Mouse (Mus musculus): ENCODE measurements at regions not wholly inside any gene's neighbourhood (a gene's known extent, or its start where the extent isn't known, plus 50 kb on each side); places are given as distances from the start of the nearest gene placed in this dataset.

GRCm38 (mm10) chr12:16122353-16123127 is 305.8 kb upstream of the Trib2 start:
- Histone ChIP-seq H3K27ac (no peak overlapping the region), H3K4me3 (replicated peaks) (no peak overlapping the region), H3K27me3 (replicated peaks) (no peaks in the 10 kb centered on the region), H3K4me1 (replicated peaks) (no peaks in the 10 kb centered on the region), H3K36me3 (no peaks in the 10 kb centered on the region), H3K9ac (no peak overlapping the region), H3K4me2 (replicated peaks) (no peak overlapping the region), H3K9me3 (no peaks in the 10 kb centered on the region)
- no peak for ATAC-seq
- WGBS = 60% methylated on average over 2 of the region's 2 CpGs

GRCm38 (mm10) chr12:16121787-16122186 is 305.1 kb upstream of the Trib2 start:
- no peak for ATAC-seq
- Histone ChIP-seq H3K9ac (no peak overlapping the region), H3K4me1 (replicated peaks) (no peaks in the 10 kb centered on the region)

DNA sequence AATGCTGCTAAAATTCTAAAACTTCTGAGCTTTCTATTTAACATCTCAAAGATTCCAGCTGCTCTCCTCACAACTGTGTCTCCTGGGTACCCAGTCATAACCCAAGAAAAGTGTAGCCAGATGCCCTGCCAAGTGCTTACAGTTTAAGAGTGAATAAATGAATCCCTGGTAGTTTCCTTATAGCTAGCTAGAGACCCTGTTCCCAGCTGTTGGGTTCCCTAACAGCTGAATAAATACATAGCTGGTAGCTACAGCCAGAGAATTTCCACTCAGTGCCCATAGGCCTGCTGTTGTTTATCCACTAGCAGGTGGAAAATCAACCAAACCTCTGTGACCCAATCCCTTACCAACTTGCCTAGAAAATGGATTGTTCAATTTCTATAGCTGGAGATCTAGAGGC is 302.0 kb upstream of the Trib2 start:
- no peak overlapping the region for H3K4me2 ChIP-seq (replicated peaks)
- ATAC-seq = no peak

More at GRCm38 (mm10) chr12:16121787-16122186, 305.1 kb upstream of the Trib2 start:
- no peak overlapping the region for H3K4me2 ChIP-seq (replicated peaks)
- 70% methylated on average over 6 of the region's 6 CpGs for WGBS
- H3K4me3 ChIP-seq (replicated peaks) = no peak overlapping the region
- no peaks in the 10 kb centered on the region for H3K9me3 ChIP-seq
- H3K27ac ChIP-seq = no peak overlapping the region
- H3K27me3 ChIP-seq (replicated peaks) = no peaks in the 10 kb centered on the region
- no peaks in the 10 kb centered on the region for H3K36me3 ChIP-seq

DNA sequence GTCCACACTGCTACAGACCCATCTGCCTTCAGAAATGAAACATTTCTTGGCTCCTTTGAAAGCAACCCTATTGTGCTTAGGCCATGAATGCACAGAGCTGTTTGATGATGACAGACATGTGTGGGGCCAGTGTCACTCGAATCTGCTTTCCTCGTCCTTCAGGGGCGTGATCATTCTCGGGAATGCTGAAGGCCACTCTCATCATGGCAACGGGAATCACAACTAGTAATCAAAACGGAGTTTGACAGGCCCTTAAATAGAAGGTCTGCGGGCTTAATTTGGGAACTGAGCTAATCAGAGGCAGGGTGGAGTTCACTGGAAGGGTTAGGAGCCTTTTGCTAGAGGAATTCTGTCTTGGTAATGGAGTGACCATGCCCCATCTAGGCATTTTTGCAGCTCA is 290.2 kb upstream of the Trib2 start:
- H3K36me3 ChIP-seq = no peaks in the 10 kb centered on the region
- no peak overlapping the region for H3K9ac ChIP-seq
- H3K4me1 ChIP-seq (replicated peaks) = no peaks in the 10 kb centered on the region
- H3K4me2 ChIP-seq (replicated peaks) = no peak overlapping the region
- no peak overlapping the region for H3K27ac ChIP-seq
- H3K9me3 ChIP-seq = no peaks in the 10 kb centered on the region
- WGBS = 71% methylated on average over 7 of the region's 7 CpGs
- no peak overlapping the region for H3K4me3 ChIP-seq (replicated peaks)
- no peak for ATAC-seq
- no peaks in the 10 kb centered on the region for H3K27me3 ChIP-seq (replicated peaks)

More for the DNA sequence above, 302.0 kb upstream of the Trib2 start:
- Histone ChIP-seq H3K4me3 (replicated peaks) (no peak overlapping the region), H3K27ac (no peak overlapping the region), H3K9ac (no peak overlapping the region), H3K27me3 (replicated peaks) (no peaks in the 10 kb centered on the region), H3K9me3 (no peaks in the 10 kb centered on the region), H3K36me3 (no peaks in the 10 kb centered on the region), H3K4me1 (replicated peaks) (no peaks in the 10 kb centered on the region)

- no peak overlapping the region for H3K9ac ChIP-seq
- no peaks in the 10 kb centered on the region for H3K27me3 ChIP-seq (replicated peaks)
- no peaks in the 10 kb centered on the region for H3K4me1 ChIP-seq (replicated peaks)
- no peak overlapping the region for H3K4me2 ChIP-seq (replicated peaks)
- 85% methylated on average over 7 of the region's 7 CpGs for WGBS
- H3K4me3 ChIP-seq (replicated peaks) = no peak overlapping the region
- no peaks in the 10 kb centered on the region for H3K9me3 ChIP-seq
- no peak overlapping the region for H3K27ac ChIP-seq
- no peaks in the 10 kb centered on the region for H3K36me3 ChIP-seq
- ATAC-seq = no peak
Measured at GRCm38 (mm10) chr12:16098840-16099239, 282.1 kb upstream of the Trib2 start.

DNA sequence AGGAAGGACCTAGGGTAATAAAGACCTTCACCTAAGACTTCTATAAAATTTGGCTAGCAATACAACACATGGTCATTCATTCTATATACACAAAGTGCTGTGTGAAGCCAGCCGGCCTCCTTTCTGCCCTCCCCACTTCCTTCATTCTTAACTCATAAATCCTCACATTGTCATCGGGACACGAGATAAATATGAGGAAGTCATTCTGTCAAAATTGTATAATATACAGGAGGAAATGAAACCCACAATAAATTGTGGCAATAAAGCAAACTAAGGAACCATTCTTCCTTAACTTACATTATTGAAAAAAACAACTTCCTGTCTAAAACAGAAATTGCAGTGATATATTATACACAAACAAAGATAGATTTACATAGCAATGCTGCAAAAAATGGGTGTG is 275.9 kb upstream of the Trib2 start:
- WGBS = 24% methylated on average over 3 of the region's 3 CpGs
- H3K9ac ChIP-seq = no peak overlapping the region
- H3K9me3 ChIP-seq = no peaks in the 10 kb centered on the region
- H3K27me3 ChIP-seq (replicated peaks) = no peaks in the 10 kb centered on the region
- H3K27ac ChIP-seq = no peak overlapping the region
- H3K36me3 ChIP-seq = no peaks in the 10 kb centered on the region
- no peaks in the 10 kb centered on the region for H3K4me1 ChIP-seq (replicated peaks)
- H3K4me2 ChIP-seq (replicated peaks) = no peak overlapping the region
- H3K4me3 ChIP-seq (replicated peaks) = no peak overlapping the region
- no peak for ATAC-seq

DNA sequence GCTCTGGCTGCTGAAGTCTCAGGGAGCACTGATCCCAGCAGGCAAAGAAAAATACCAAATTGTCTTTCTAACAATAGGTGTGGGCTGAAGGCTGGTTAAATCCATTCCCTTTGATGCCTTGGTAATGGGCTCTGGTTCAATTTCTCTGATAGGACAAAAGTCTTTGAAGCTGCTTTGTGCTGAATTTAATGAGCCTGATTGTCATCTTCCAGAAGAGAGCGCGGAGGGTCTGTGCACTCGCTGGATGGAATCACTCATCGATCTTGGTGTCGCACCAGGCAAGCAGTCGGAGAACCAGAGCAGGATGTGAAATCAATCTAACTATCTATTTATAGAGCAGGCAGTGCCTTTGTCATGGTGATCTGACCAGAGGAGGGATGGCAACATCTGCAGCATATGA is 274.6 kb upstream of the Trib2 start:
- H3K4me1 ChIP-seq (replicated peaks) = no peaks in the 10 kb centered on the region

DNA sequence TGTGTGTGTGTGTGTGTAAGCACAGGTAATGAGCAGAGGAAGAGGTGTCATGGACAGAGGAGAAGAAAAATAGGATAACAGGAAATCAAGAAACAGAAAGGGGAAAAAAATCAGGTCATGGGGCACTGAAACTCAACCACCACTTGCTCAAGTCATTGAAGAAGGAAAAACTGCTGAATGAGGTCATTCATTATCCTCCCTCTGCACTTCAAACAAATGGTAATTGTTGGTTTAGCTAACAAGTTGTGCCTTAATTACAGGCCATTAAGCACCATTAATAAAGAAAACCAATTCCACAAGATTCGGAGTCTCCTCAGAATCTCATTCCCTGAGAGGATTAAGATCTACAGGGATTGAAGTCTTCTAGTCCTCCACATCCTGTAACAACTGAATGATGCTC is 266.5 kb upstream of the Trib2 start:
- Histone ChIP-seq H3K36me3 (no peaks in the 10 kb centered on the region), H3K4me3 (replicated peaks) (no peak overlapping the region), H3K9me3 (no peaks in the 10 kb centered on the region), H3K27ac (no peak overlapping the region), H3K4me2 (replicated peaks) (no peak overlapping the region), H3K27me3 (replicated peaks) (no peaks in the 10 kb centered on the region), H3K9ac (no peak overlapping the region), H3K4me1 (replicated peaks) (no peaks in the 10 kb centered on the region)
- ATAC-seq = no peak
- WGBS = 51% methylated on average over 1 of the region's 1 CpGs

More for the DNA sequence above, 274.6 kb upstream of the Trib2 start:
- Histone ChIP-seq H3K4me2 (replicated peaks) (no peak overlapping the region), H3K27me3 (replicated peaks) (no peaks in the 10 kb centered on the region), H3K27ac (no peak overlapping the region), H3K36me3 (no peaks in the 10 kb centered on the region), H3K4me3 (replicated peaks) (no peak overlapping the region), H3K9ac (no peak overlapping the region), H3K9me3 (no peaks in the 10 kb centered on the region)
- ATAC-seq = no peak
- 33% methylated on average over 6 of the region's 6 CpGs for WGBS

DNA sequence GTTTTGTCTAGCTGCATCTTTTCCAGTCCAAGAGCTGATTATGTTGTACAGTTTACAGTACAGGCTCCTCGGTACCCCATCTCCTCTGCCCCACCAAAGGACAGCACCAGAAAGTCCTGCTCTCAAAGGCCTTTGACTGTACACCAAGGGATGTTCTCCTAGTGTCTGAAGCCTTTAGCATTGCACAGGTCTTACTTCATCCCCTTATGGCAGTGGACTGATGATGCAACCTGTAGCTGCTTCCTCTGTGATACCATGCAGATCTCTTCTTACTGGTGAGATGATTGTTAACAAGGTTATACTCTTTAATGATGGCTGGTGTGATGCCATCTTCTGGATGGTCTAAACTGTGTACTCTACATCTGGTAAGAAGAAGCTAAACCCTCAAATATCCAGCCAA is 260.5 kb upstream of the Trib2 start:
- 90% methylated on average over 1 of the region's 1 CpGs for WGBS
- no peaks in the 10 kb centered on the region for H3K27me3 ChIP-seq (replicated peaks)
- H3K4me3 ChIP-seq (replicated peaks) = no peak overlapping the region
- H3K36me3 ChIP-seq = no peaks in the 10 kb centered on the region
- no peak overlapping the region for H3K4me2 ChIP-seq (replicated peaks)
- H3K9me3 ChIP-seq = no peaks in the 10 kb centered on the region
- no peak overlapping the region for H3K27ac ChIP-seq
- H3K4me1 ChIP-seq (replicated peaks) = no peaks in the 10 kb centered on the region
- ATAC-seq = no peak
- no peak overlapping the region for H3K9ac ChIP-seq

DNA sequence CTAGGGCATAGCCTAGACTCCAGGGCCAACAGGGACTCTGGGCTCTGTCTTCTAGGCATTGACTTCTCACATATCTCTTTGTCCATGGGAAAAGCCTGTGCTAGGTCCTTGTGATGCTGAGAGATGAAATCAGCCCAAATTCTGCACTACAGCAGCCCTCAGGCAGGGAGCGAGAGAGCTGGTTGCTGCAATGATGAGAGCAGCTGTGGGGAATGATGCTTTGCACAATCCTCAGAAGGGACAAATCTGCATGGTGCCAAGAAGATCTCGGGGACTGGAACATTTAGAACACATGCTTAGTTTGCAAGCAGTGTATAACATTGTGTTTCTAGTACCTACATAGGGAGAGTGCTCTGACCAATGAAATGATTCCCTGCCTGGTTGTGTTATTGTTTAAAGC is 259.2 kb upstream of the Trib2 start:
- H3K9me3 ChIP-seq = no peaks in the 10 kb centered on the region
- no peak overlapping the region for H3K4me2 ChIP-seq (replicated peaks)
- ATAC-seq = no peak
- H3K27me3 ChIP-seq (replicated peaks) = no peaks in the 10 kb centered on the region
- H3K36me3 ChIP-seq = no peaks in the 10 kb centered on the region
- no peaks in the 10 kb centered on the region for H3K4me1 ChIP-seq (replicated peaks)
- no peak overlapping the region for H3K9ac ChIP-seq
- H3K27ac ChIP-seq = no peak overlapping the region
- WGBS = 81% methylated on average over 2 of the region's 2 CpGs
- no peak overlapping the region for H3K4me3 ChIP-seq (replicated peaks)

GRCm38 (mm10) chr12:16068940-16069339 is 252.2 kb upstream of the Trib2 start:
- H3K27ac ChIP-seq = no peak overlapping the region
- no peaks in the 10 kb centered on the region for H3K9me3 ChIP-seq
- no peak overlapping the region for H3K4me2 ChIP-seq (replicated peaks)
- WGBS = 88% methylated on average over 13 of the region's 13 CpGs
- H3K4me1 ChIP-seq (replicated peaks) = no peaks in the 10 kb centered on the region
- H3K4me3 ChIP-seq (replicated peaks) = no peak overlapping the region
- no peaks in the 10 kb centered on the region for H3K27me3 ChIP-seq (replicated peaks)
- no peak overlapping the region for H3K9ac ChIP-seq
- no peak for ATAC-seq
- H3K36me3 ChIP-seq = no peaks in the 10 kb centered on the region

DNA sequence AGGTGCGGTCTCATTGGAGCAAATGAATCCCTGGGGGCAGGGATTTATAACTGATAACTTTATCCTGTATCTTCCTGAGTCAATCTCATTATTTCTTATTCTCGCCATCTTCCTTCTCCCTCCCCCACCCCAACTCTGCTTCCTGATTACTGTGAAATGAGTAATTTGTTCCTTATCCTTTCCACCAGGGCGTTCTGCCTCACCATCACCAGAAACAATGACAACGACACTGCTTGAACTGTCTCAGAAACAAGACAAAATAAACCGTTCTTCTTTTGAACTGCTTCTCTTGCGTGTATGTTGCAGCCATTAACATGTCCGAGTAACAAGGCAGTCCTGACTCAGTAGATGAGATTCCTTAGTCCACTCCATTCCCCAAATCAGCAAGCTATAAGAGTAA is 246.0 kb upstream of the Trib2 start:
- no peak for ATAC-seq
- H3K36me3 ChIP-seq = no peaks in the 10 kb centered on the region
- no peaks in the 10 kb centered on the region for H3K27me3 ChIP-seq (replicated peaks)
- no peak overlapping the region for H3K27ac ChIP-seq
- 82% methylated on average over 7 of the region's 7 CpGs for WGBS
- no peaks in the 10 kb centered on the region for H3K9me3 ChIP-seq
- no peak overlapping the region for H3K9ac ChIP-seq
- no peak overlapping the region for H3K4me2 ChIP-seq (replicated peaks)
- H3K4me1 ChIP-seq (replicated peaks) = no peaks in the 10 kb centered on the region
- H3K4me3 ChIP-seq (replicated peaks) = no peak overlapping the region

DNA sequence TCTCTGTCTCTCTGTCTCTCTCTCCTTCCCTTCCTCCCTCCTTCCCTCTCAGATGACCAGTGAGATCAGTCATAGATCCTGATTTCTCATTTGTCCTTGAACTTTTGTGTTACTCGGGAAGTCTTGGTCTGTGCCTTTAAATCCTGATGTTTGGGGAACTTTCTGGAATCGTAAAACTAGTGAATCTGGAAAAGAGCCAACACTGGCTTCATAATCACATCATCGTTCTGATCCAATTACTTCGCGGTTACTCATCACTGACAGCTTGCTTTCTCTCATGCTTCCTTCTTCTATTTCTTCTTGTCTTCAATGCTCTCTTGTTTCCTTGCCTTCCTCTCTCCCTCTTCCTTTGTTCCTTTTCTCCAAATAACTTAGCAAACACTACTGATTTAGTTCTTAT is 243.7 kb upstream of the Trib2 start:
- ATAC-seq = no peak
- Histone ChIP-seq H3K36me3 (no peaks in the 10 kb centered on the region), H3K27me3 (replicated peaks) (no peaks in the 10 kb centered on the region), H3K9ac (no peak overlapping the region), H3K27ac (no peak overlapping the region), H3K4me3 (replicated peaks) (no peak overlapping the region), H3K4me2 (replicated peaks) (no peak overlapping the region), H3K4me1 (replicated peaks) (no peaks in the 10 kb centered on the region), H3K9me3 (no peaks in the 10 kb centered on the region)
- WGBS = 57% methylated on average over 5 of the region's 5 CpGs
